Mouse (Mus musculus) gastrocnemius, postnatal 4 days (tissue): ENCODE measurements around the gene Kdm2a. TPM values are rescaled to one million over a fixed set of nuclear protein-coding genes. Genes with fewer than 3 reads are reported as not detected.
A peak's percentile ranks its signal among the peaks of the same experiment; 100 is the strongest.

Experiments
- DNase-seq, 2 experiments: peaks; one replicate each; pipeline ENCODE4 v3.0.0; 2021 to 2022; ENCODE audit warnings: low spot score in 2 of 2, mixed read lengths in 2 of 2
- long read RNA-seq, 2 experiments: library from polyadenylated mRNA; stranded (forward); transcript quantifications; one replicate each; pipeline ENCODE4 v2.0.0; 2021
- total RNA-seq, 2 experiments: library from RNA; stranded (reverse); gene quantifications; 2 replicates each; pipeline ENCODE4 v1.2.3; 2021

Gene Kdm2a
- 10 to 100 TPM; 50.9 to 66.8 TPM for total RNA-seq
- long read RNA-seq, experiment 1, partial matches to known transcripts: 9 of 15 reads
- long read RNA-seq, experiment 1, other reads (novel, unspliced or antisense): 6 of 15 reads
- long read RNA-seq, experiment 2, full-length matches to known transcripts: 2 of 17 reads
- long read RNA-seq, experiment 2, partial matches to known transcripts: 5 of 17 reads
- long read RNA-seq, experiment 2, other reads (novel, unspliced or antisense): 10 of 17 reads

DNA sequence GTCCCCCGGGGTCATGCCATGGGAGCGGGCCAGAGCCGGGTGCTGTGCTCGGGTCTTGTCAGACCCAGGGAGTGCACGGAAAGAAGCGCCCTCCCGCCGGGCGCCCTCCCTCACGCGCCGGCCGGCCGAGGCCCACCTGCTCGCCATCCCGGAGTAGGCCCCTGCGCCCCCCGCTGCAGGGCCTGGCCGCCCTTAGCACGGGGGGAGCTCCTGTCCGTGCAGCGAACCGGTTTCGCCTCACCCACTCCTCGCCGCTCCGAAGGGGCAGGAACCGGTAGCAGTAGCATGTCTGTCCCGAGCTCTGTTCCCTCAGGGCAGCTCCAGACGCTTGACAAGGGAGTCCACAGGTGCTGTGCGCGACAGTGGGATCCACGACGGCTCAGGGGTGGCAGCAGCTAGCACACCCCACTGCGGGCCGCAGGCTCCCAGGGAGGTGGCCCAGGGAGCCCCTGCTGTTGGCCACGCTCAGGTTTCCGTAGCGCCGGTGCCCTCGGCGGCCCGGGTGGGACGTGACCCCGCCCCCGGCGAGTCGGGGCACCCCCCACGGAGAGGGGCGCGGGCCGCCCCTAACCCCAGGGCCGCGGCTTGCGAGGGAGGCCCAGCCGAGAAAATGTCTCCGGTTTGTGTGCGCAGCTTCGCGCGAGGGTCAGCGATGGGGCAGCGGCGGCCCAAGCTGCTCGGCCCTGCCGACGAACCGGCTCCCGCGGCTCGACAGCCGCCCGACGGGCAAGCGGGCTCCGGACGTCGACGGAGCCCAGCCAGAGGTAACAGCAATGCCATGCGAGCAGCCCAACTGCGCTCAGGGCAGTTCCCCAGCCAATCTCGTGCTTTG lies at the start of gene Kdm2a:
Gene Kdm2a (minus strand): TSS at position 488 of the 832 bp plus-strand sequence.
- DNase-seq: peak; percentile 38 to 60

DNA sequence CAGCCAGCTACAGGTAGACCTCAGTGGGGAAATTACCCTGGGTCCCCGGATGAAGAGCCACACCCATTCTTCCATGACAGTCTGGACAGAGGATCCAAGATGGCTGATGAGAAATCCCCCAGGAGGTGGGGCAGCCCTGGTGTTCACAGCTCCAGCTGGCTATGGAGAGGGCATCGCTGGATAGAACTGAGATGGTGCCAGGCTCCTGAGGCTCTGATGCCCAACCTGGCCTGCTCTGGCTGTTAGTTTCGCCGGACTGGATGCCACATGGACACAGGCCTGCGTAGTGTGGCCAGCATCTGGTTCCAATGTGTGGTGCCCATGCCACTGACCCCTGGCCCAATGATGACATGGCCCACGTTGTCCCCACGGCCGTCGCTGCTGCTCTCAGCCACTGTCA lies 49.4 kb upstream of the Kdm2a start:
- no peak for DNase-seq

DNA sequence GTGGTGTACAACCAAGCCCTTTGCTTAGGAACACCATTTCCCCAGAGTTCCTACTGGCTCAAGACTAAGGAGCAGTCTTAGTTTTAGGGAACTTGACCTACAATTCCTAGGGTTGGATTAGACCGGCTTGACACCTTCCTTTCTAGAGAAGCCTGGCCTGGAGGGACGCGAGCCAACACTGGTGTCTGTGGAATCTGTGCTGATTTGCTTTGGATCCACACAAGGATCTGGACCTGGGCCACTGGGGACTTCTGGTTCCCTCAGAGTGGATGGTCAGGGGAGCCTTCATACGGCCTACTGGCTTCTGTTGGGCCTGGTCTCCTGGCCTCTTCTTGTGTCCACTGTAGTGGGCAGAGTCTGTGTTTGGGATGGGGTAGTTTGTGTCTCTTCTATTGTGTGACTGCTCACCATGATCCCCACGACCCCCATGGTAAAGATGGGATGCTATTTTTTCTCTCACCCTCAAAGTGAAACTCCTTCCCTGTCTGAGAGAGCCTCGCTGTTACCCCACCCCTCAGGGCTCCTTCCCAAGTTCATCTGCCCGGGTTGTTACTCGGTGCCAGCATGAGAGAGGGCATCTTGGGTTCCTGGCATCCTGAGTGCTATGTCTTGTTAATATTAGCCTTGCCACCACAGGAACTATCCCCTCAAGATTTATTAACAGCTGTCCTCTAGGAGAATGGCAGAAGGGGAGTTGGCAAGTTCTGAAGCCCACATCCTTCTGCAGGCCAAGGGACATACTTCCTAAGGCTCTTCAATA lies 48.8 kb upstream of the Kdm2a start:
- DNase-seq: no peak

DNA sequence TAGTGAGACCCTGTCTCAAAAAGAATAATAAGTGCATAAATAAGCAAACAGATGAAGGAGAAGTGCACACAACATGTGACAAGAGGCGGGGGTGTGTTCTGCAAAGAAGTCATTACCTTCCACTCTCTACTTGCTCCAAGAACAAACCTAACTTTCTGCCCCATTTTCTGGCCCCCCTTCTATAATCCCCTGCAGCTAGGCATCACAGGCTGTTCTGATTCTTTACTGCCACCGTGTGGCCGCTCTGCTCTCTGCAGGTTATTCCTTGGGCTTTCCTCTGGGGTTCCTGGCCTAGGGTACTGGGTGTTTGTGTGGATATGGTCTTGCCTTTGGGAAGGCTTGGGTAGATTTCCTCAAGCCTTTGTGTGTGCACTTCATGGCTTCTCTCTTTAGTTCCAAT lies 44.3 kb upstream of the Kdm2a start:
- DNase-seq: peak in 1 of 2 experiments; percentile 66

DNA sequence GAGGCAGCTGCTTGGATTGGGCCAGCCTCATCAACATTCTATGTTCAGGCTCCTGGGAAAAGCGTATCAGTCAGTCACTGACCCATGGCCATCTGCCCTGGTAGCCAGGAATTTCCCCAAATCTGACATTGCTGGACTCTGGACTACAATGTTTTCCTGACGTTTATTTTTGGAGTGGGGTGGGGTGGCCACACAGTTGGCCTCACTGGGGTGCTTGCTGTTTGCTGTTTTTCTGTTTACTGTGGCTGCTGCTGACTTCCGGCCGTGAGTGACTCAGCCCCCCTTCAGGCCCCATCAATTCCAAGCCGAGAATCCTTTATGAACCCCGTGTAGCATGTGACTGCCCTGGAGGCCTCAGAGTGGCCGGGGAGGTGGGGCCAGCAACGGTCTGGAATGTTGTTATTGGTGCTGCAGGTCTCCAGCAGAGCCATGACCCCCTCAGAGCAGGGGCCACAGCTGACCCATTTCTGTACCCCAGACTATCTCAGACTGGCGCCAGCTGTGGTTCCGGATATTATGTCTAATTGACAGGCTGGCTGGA lies 43.6 kb upstream of the Kdm2a start:
- DNase-seq: no peak

DNA sequence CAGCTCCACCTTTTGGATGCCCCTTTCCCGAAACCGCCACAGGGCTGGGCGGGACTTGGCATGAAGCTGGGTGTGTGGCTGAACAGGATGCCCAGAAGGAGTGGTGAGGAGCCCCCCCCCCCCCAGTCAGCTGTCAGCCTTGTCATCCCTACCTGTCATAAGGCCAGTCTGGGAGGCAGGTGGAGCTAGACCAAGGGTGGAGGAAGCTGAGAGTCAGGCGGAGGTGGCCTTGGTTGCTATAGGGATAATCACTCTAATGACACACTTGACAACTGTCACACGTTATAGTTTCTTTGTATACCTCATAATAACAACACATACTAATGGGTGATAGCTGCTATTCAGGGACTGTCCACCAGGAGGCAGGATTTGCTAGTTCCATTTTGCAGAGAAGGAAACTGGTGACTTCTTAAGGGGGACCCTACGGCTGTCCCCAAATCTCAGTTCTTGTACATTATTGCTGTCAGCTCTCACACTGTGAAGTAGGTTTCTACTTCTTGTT lies 43.1 kb upstream of the Kdm2a start:
- no peak for DNase-seq

DNA sequence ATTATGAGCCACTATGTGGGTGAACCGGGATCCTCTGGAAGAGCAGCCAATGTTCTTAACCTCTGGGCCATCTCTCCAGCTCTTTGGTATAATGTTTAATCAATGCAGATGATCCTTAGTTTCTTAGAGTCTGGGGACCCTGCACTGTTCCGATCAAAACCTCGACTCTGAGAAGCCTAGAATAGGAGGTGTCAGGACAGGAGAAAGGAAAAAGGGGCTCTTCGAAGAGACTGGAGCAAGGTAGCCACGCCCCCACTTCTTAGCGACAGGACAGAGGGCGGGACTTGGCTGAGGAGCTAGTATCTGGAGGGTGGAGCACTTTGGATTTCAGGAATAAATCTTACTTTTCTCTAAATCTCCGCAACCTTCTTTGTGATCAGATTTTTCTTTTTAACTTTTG lies 42.1 kb upstream of the Kdm2a start:
- no peak for DNase-seq

DNA sequence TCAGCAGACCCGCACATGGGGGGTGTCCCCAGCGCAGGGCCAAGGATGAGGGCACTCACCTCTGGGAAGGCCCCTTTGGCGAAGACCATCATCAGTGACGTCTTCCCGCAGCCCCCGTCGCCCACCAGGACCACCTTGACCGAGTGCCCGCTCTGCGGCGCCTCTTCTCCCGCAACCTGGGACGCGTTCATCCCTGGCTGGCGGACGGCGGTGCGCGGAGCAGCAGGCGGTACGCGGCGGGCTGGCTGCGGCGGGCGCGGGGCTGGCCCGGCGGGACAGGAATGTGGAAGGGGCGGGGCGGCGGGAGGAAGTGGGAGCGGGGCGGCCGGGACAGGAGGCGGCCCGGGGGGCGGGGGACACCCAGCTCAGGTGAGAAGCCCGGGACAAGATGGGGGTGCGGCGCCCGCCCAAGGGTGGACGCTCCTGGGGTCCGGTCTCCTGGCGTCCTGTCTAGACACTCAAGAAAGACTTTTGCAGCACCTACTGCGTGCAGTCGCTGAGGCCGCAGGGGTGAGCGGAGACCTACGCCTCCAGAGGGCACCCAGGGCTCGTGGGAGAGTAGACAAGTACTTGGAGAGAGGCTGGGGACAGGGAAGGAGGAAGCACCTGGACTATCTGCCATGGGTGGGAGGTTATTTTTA lies 41.2 kb upstream of the Kdm2a start, which contains the start of gene Rhod:
Gene Rhod (minus strand): TSS at position 272 of the 641 bp plus-strand sequence.
- DNase-seq: peak; percentile 40 to 72

DNA sequence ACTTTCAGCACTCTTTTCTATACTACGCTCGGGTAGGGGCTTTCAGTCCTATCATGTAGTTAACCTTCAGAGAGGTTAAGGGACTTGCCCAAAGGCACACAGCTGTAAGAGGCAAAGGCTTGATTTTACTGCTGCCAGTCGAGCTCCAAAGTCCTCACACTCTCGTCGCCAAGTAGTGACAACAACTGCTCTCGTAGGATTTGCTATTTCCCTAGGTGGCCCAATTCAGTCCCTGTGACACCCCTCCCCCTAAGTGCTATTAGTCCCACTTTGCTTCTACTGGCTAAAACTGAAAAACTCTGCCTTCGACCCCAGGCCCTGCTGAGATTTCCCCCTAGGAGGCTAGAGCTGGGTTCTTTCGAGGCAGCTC lies 40.7 kb upstream of the Kdm2a start:
- DNase-seq: no peak

DNA sequence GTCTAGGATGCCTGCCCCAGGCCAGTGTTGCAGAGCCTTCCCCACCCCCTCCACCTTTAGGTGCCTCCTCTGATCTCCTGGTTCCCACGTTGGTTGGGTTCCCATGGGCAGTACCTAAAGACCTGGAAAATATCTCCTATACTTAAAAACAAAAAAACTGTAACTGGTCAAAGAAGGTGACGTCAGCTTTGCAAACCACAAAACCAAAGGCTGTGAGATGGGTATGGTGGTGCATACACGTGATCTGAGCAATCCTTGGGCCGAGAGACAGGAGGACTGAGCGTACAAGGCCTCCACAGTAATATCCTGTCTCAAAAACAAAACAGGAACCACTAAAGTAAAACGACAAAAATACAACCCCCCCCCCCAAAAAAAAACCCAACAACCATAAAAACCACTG lies 39.8 kb upstream of the Kdm2a start:
- no peak for DNase-seq

DNA sequence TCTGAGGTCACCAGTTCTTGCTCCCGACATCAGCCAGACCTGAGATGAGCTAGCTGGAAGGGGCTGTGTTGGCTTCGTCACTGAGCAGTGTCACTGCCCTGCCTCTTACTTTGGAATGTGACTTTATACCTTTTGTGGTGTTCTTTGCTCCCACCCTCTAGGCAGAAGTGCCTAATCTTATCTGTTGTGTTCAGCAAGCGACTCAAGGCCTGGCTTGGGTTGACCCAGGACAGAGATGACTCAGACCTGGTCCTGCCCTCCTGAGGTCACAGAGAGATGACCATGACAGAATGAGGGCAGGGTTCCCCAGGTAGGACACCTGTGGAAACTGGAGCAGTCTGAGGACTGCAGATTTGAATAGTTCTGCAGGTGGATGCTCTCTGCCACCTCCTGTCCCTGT lies 38.2 kb upstream of the Kdm2a start:
- no peak for DNase-seq

DNA sequence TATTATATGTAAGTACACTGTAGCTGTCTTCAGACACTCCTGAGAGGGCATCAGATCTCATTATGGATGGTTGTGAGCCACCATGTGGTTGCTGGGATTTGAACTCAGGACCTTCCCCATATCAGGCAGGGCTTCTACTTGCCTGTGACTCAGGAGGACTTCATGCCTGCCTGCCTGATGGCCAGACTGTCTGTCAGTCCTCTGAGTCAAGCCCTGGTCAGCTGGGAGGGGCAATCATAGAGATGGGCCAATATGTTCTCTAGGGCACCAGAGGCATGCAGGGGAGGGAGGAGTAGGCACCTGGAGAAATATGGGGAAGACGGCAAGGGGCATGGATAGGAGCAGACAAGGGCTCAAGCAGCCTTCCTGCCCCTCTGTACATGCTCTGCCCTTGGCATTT lies 36.9 kb upstream of the Kdm2a start:
- DNase-seq: no peak

DNA sequence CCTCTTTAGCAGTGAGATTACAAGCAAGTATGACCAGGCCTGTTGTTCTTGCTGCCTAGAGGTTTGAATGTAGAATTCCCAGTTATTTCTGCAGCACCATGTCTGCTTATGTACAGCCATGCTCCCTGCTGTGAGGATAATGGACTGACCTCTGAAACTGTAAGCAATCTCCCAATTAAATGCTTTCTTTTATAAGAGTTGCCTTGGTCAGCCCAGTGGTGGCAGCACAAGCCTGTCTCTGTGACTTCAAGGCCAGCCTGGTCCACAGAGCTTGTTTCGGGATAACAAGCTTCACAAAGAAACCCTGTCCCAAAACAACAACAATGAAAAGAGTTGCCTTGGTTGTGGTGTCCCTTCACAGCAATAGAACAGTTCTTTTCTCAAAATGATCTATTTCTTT lies 35.7 kb upstream of the Kdm2a start:
- no peak for DNase-seq

DNA sequence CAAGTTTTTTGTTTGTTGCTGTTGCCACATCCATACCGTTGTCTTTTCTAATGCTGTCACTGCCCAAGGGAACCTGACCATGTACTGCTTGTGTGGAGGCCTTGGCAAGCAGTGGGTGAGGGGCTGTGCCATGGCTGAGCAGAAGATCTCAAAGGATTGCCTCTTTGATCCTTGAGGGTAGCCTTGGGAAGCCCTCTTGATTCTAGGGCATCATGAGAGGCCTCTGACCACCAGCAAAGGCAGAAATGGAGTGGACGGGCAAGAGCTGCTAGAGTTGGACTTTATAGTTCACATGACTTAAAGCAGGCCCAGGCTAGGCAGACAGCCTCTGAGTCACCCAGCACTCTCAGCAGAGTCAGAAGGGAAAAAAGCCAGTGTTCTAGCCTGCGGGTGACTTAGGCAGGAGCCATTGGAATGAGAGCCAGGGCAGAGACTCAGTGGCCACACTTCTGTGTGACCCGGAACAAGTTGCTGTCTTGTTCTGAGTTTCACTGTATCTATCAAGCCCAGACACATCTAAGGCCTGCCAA lies 32.1 kb upstream of the Kdm2a start:
- no peak for DNase-seq

DNA sequence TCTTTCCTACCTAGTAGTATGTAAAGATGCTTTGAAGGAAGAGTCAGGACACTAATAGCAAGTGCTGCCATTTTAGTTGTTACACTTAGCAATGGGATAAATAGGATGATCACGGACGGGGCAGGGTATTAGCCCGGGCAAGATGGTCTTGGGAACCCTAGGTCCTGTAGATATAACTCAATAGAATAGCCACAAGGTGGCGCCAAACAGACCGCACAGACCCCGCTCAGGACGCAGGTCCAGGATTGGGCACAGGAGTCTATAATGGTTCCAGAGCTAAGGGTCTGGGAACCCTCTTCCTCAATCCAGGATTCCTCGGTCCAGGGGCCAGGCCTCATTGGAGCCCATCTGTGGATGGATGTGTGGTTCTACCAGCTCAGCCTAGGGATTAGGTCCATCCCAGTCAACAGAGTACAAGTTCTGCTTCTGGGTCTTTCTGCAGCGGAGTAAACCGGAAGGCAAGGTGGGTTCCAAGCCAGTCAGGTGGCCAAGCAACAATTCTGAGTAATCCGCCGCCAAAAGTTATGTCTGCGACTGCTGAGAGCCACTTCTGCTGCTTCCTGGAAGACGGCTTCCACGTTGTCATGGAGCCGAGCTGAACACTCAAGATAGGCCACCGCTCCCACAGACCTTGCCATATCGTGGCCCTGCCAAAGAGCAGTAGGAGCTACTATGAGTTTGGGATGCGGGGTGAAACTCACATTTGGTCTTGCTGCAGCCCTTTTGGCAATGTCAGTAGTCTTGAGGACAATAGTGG lies 27.7 kb upstream of the Kdm2a start:
- no peak for DNase-seq

DNA sequence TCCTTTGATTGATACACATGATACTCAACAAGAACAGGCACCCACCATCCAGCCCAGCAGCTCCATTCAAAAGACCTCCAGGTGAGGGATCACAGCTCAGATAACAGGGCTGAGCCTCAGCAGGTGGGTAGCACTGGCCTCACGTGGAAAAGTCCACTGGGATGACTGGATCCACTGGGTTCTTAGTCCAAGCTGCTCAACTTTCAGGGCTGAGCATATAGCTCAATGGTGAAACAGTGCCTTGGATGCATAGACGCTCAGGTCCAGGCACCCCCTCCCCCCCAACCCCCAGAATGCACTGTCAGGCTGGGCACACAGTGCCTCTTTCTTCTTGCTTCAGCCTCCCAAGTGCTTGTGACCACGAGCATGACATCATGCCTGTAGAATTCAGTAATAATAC lies 24.9 kb upstream of the Kdm2a start:
- DNase-seq: no peak

DNA sequence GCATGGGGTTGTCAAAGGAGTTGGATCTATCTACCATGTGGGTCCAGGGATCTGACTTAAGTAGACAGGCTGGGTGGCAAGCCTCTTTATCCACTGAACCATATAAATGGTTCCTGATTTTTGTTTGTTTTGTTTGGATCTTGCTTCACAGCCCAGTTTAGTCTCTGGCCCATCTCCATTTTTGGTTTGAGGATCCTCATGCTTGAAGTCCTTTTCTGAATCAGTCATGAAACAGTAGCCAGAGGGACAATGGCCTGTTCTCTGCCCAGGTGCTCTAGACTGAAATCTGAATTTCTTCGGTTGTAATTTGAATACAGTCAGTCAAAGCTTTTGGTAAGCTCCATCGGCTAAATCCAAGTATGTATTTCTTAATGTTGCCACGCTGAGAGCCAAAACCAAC lies 24.5 kb upstream of the Kdm2a start:
- DNase-seq: no peak

DNA sequence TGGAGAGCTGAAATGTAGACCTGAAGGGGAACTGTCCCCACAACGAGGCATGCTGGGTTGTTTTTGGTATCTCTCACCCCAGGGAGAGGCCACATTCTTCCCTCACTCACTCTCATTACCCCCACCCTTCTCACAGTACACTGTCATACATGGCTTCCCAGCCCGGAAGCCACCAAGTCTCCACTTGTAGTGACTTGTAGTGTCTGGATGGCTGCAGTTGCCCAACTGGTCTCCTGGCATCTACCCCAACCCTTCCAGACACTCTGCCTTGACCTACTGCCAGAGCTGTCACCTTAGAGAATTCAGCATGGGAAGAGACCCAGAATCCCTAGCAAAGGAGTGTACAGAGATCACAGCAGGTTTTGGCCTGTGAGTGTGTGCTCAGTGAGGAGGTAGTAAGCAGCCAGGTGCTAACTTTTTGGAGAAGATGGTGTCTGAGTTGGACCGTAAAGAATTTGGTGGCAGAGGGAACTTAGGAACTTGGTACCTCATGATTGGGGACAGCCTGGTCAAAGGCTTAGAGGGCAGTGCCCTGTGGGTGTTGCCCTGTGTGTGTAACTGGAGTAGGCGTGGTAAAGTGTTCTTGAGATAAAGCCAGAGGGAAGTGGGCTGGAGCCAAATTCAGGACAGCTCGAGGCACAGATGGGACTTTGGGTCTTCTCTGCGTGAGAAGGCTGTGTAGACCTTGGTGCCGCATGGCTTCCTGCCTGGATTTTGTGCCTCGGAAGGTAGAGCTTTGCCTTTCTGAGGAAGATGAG lies 22.2 kb upstream of the Kdm2a start:
- no peak for DNase-seq

DNA sequence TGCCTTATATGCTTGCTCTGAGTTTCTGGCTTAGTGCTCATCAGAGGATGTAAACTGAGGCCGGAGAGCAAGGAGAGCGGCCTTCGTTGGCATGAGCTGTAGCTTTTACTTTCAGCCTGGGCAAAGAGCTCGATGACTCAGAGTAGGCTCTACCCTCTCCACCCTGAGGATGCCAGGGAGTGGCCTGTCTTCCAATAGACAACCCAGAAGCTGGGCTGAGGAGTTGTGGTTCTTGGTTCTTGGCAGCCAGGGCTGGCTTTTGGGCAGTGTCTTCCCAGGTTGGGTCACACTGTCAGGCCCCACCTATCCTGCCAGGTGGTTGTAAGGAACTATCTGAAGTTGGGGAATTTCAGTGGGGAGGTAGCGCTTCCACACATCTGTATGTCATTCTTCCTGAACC lies 21.6 kb upstream of the Kdm2a start:
- DNase-seq: no peak
